Mouse (Mus musculus) retina, postnatal 1 day (tissue): ENCODE measurements around the gene Ociad1.

Experiments used
- DNase-seq: peaks from one replicate; pipeline ENCODE4 v3.0.0-alpha.2; 2012

The Ociad1 gene

GRCm38 (mm10) chr5:73340723-73341235, 48.2 kb downstream of the Ociad1 start, which contains the start of gene Ociad2:
Ociad2 (minus strand) TSS chr5:73341028.
- DNase-seq = peak; percentile 59

- DNase-seq = no peak
Observed at GRCm38 (mm10) chr5:73342701-73343355, 50.2 kb downstream of the Ociad1 start.

DNA sequence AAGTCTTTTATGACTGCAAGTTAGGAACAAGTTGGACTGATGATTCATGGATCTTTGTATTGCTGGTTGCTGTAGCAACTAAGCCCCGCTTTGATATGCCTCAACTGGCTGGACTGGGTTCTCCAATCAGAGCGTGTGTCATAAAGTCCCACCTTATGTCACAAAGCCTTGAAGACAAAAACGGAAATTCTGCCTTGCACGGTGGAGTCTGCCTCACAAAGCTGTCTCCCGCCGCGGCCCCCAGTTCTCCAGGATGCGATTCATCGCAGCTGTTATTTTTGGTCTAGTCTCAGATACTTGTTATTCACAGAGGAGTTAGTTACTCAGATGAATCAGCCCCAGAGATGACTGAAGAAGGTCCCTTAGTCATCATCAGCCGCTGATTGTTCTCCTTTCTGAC, 51.7 kb downstream of the Ociad1 start:
- DNase-seq = no peak

- no peak for DNase-seq
Observed at GRCm38 (mm10) chr5:73345254-73345653, 52.7 kb downstream of the Ociad1 start.

GRCm38 (mm10) chr5:73349514-73349913, 56.9 kb downstream of the Ociad1 start:
- no peak for DNase-seq

GRCm38 (mm10) chr5:73351796-73352195, 59.2 kb downstream of the Ociad1 start:
- DNase-seq = no peak

GRCm38 (mm10) chr5:73353519-73353918, 60.9 kb downstream of the Ociad1 start:
- peak; percentile 96 for DNase-seq

DNA sequence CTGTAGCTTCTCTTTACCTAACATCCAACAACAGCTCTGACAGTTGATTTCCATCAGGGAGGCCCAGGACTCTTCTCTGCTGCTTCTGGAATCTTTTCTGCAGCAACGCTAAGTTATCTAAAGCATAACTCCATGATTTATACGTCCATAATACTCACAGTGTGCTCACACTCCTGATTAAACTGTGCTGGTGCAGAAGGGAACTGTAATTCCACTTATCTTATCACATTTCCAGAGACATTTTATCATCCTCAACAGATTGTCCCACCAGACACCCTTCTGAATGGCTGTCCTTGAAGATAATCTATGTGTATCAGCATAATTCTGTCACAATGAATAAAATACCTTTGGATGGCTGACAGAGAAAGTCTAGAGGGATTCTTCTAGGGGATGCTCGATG, 61.4 kb downstream of the Ociad1 start:
- DNase-seq = no peak

DNA sequence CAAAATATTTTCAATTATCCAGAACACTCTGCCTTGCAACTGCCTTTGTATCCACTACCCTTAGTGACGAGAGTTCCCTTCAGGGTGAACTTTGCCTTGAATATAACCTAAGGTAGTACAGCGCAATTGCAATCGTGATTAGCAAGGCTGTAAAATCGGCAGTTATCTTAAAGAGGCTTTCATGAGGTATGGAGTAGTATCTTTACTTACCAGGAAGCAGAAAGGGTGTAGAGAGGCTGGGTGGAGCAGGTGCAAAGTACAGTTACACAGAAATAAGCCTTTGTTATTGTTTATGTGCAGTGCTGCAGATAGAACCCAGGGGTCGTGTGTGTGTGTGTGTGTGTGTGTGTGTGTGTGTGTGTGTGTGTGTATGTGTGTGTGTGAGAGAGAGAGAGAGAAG, 62.8 kb downstream of the Ociad1 start:
- no peak for DNase-seq

GRCm38 (mm10) chr5:73359134-73359751, 66.7 kb downstream of the Ociad1 start:
- no peak for DNase-seq

DNA sequence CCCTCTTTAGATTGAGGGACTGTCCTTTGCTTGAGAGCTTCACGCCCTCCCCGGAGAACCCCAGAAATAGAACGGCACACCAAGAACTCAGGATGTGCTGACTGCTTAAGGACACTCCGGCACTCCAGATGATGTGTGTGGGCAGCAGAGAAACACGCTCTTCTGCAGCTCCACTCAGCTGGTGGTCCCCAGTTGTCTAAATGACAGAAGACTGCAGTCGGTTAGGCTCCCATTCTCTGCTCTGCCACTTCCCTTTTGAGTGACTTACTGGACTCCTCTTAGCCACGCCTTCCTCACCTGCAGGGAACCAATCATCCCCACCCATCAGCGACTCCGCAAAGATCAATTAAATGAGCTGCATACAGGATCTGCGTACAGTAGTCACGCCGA, 67.2 kb downstream of the Ociad1 start:
- DNase-seq = peak; percentile 45

GRCm38 (mm10) chr5:73360240-73360639, 67.7 kb downstream of the Ociad1 start:
- no peak for DNase-seq

DNA sequence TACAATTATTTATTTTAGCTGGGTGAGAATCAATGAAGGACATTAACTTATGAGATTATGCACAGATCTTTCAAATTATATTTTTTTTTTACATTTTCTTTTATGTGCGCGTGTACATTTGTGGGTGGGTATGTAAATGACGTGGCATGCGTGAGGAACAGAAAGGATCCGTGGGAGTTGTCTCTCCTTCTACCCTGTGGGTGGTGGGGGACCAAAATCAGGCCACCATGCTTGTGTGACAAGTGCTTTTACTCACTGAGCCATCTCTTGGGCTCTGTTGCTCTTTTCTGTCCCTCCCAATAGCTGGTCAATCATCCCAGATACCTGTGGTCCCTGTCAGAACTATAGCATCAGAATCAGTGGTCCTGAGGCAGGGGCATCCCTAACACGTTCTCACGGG, 69.8 kb downstream of the Ociad1 start:
- DNase-seq = no peak

DNA sequence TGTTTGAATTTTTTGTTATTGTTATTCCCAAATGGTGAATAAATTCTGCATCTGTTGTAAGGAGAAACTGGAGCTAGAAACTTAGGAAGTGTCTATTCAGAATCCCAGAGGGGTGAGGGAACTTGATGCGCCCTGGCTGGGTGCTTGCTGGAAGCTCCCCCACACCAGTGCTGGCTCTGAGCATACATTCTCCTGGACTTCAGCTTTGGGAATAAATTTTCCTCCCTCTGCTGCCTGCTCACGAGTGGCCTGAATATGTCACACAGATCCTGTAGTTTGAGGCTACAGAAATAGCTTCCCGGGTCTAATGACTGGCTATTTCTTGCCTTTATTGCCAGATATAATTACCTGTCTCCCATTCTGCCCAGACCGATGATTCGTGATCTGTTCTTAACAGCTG, 70.2 kb downstream of the Ociad1 start:
- DNase-seq = no peak
